Mouse (Mus musculus) kidney, adult 11 months (tissue): ENCODE measurements around the gene Snap47.

Experiments
- DNase-seq: peaks from one replicate; pipeline ENCODE4 v3.0.0; 2022

The Snap47 gene

GRCm38 (mm10) chr11:59451086-59451485, at the start of gene Snap47:
TSS of gene Snap47 (minus strand) at chr11:59451186.
- no peak for DNase-seq

DNA sequence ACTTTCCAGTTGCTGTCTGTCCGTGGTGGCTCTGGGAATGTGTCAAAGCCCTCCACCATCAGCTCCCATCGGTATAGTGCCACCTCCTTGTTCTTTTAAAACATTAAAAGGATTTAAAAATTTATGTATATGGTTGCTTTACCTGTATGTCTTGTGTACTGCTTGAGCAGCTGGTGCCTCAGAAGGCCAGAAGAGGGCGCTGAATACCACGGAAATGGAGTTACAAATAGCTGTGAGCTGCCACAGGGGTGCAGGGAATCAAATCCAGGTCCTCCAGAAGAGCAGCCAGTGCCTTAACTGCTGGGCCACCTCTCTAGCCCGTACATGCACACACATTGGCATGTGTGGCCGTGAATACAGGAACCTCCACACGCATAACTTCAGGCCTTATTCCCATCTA, 46.8 kb upstream of the Snap47 start:
- no peak for DNase-seq

GRCm38 (mm10) chr11:59496672-59497310, 45.8 kb upstream of the Snap47 start:
- no peak for DNase-seq

GRCm38 (mm10) chr11:59486222-59486621, 35.2 kb upstream of the Snap47 start:
- no peak for DNase-seq

DNA sequence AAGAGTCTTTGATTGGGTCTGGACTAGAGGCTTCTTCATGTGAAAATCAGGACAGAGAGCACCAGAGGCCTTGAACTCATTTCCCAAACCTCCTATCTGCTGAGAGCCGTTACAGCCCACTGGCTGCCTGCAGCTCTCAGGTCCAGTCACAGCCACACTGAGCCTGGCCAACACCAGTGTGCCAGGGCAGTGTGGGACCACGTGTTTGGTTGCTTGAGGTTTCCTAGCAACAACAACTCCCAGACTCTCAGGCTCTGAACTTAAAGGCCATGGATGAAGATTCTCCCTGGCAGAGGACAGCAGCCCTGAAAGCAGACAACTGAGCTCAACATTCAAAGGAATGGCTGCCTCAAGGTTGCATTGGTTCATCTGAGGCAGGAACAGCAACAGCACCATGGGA, 34.7 kb upstream of the Snap47 start:
- DNase-seq = no peak

DNA sequence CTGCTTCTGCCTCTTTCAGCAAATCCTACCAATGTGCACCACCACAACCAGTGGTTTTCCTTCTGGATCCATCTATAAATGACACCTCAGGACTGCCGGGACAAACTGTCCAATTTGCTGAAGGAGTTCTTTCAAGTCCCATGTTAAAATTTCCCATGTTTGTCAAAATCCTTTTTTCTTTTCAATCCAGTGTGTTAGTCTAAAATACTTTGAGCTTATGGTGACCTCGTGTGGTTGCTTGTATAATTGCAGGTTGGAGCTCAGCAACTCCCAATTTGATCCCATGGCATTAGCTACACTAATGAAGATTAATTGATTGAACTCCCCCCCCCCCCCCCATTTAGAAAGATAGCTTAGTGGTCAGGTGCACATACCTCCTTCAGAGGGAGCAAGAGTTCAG, 32.2 kb upstream of the Snap47 start:
- DNase-seq = no peak

- no peak for DNase-seq
Measured at GRCm38 (mm10) chr11:59477240-59477639, 26.3 kb upstream of the Snap47 start.

- DNase-seq = peak; percentile 91
Measured at GRCm38 (mm10) chr11:59472326-59472677, 21.3 kb upstream of the Snap47 start, which contains the start of gene Zfp867. TSS of gene Zfp867 (minus strand) at chr11:59472474.

- no peak for DNase-seq
Measured at GRCm38 (mm10) chr11:59471413-59472325, 20.7 kb upstream of the Snap47 start.

DNA sequence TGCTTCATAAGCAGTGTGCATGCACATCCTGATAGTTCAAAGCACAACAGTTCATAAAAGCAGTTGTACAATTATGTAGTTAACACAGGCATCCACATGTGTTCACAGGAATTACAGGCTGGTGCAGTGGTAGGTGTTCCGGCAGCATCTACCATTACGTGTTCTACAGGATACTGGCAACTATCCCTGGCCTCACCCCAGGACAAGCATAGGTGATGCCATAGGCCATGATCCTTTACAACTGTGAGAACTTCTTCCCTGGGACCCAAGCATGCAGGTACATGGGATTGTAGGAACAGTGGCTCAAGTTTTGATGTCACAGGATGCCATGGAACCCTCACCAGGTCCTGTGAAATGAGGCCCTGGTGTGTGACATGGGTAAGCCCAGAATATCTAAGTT, 9.5 kb upstream of the Snap47 start:
- no peak for DNase-seq

GRCm38 (mm10) chr11:59458973-59459372, 8.0 kb upstream of the Snap47 start:
- peak; percentile 87 for DNase-seq

DNA sequence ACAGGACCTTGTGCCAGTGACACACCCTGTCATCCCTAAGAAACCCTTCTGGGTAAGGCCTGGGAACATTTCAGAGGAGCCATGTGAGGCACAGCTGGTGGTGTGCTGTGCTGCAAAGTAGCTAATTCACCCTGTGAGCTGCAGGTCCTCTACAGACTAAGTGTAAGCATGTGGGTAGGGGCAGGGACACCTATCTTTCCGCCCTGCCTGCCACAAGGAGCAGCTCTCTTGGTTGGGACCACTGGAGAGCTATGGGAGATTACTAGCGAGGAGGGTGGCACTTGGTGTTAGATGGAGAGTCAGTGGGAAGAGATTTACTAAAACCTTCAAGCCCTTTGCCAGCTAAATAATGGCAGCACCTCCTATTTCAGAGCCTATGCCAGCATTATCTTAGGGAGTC, 5.9 kb upstream of the Snap47 start:
- no peak for DNase-seq

DNA sequence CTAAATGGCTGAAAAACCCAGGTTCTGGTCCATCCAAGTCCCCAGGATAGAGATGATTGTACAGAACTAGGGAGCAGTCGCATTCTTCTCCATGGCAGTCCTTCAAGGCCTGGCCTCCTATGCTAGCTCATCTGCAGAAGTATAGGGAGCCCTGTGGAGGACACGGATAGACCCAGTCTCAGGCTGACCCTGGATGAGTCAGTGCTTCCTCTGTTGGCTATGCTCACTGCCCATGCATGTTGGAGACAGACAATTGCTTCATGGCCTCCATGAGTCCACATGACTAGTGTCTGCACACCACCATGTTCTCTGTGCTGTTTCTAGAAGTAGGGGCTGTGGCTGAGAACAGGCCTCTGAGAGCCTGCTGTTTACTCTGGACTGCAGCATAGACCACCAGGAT, 5.4 kb upstream of the Snap47 start:
- no peak for DNase-seq

DNA sequence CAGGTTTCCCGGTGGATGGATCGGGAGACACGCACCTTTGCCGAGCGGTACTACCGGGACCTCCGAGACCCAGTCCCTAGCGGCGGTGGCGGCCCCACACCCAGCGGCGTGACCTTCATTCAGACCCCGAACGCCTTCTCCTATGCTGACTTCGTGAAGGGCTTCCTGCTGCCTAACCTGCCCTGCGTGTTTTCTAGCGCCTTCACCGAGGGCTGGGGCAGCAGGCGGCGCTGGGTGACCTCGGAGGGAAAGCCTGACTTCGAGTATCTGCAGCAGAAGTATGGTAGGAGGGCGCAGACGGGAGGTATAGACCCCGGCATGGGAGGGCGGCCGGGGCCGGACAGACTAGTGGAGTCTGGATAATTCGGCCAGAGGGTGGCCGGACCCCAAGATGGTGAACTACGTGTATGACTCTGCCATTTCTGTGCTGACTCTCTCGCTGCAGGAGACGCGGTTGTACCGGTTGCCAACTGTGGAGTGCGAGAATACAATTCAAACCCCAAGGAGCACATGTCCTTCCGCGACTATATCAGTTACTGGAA, 685 bp downstream of the Snap47 start:
- no peak for DNase-seq

- DNase-seq = peak; percentile 91
Measured at GRCm38 (mm10) chr11:59449741-59450229, 1.2 kb downstream of the Snap47 start, which contains the start of gene Jmjd4. TSS of gene Jmjd4 (plus strand) at chr11:59450045.

DNA sequence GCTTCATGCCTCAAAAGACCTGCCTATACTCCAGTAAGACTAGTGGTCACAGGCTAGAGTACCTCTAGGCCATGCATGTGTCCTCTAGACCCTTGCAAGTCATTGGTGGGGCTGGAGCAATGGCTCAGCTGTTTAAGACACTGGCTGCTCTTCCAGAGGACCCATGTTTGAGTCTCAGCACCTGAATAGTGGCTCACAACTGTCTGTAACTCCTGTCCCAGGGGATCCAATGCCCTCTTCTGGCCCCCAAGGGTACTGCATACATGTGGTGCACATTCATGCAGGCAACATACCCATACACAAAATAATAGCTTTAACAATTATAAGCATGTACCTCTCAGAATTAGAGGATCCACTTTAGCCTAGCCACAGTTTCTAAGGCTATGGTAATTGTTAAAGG, 7.9 kb downstream of the Snap47 start:
- no peak for DNase-seq

GRCm38 (mm10) chr11:59437954-59438353, 13.0 kb downstream of the Snap47 start:
- no peak for DNase-seq

DNA sequence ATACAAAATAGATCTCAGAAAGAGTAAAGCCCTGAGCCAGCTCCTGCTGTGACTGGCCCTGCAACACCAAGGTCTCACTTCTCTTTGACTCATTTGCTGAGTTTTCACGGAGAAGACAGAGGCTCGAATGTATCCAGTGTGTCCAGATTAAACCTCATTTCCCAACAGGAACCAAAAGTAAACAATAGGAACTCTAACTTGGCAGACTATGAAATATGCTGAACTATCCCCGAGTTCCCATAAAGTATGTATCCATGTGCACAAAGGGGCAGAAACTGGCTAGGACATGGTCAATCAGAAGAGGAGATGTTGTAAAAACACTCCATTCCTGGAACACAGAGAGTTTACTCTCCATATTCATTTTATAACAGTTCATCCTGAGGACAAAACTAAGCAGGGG, 18.7 kb downstream of the Snap47 start:
- DNase-seq = no peak

DNA sequence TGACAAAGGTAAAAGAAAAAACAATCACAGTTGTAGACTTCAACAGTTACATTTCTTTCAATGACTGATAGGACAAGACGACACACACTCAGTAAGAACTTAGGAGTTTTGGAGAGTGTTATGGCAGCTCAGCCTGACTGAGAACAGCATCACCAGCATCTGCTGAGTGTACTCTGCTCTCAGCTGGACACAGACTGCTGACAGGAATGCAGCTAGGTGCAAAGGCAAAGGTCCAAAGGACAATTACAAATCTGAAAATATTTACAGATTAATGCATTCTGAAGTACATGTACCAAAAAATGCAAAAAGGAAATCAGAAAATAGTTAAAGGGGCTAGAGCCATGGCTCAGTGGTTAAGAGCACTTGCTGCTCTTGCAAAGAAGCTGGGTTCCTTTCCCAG, 21.0 kb downstream of the Snap47 start:
- DNase-seq = no peak

DNA sequence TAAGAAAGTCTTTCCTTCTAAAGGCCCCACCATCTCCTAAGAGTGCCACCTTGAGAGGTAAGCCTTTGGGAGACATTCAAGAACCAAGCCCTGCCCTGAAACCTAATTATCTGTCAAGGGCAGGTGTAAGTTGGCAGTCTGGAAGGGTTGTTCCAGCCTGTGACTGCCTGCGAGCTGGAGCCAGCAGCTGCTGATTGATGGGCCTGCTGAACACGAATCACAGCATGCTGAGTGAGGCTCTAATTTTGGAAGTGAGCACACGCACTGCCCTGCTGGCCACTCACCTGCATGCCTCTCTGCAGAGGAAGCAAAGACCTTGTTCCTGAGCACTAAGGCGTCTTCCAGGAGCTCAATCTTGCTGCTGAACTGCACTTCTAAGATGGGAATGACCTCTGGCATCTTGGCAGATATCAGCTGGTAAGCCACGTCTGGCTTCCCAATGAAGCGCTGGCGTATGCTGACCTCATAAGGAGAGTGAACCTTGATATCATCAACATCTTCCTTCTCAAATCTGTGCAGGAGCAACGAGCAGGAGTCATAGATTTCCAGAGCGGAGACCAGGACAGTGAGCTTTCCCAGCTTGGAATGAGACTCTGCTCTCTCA, 22.8 kb downstream of the Snap47 start:
- peak; percentile 50 for DNase-seq

DNA sequence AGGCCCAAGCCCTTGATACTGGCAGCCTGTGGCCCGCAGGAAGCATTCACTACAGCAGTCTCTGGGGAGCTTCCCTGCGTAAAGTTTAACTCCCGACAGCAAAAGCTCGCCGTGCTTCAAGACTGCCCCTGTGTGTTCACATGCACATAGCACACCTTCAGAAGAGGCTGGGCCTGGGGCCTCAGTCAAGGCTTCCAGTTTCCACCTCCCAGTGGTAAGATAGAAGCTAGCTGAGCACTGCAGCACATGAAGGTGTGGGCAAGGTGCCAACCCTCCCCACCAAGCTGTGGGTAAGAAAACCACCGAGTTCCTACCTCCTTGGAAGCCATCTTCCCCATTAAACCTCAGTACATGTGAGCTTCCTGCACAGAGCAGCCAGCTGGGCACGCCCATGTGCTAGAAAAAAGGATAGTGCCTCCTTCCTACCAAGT, 25.3 kb downstream of the Snap47 start:
- no peak for DNase-seq

GRCm38 (mm10) chr11:59423010-59423588, 27.9 kb downstream of the Snap47 start:
- DNase-seq = no peak

DNA sequence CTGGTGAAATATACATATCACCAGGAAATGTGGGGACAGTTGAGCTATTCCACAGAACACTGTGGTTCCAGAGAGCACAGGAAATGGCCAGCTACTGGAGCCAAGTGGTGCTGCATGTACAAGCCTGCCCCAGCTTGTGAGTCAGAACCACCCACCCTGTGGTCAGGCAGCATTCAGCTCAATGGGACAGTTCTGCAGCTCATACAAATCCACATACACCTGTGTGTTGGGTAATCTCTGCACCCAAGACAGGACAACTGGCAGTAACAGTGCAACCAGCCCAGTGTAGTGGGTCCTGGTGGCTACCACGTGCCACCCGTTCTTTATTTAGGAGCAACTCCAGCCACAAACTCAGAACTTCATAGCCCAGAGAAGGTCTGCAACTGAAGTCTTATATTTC, 29.0 kb downstream of the Snap47 start:
- DNase-seq = no peak
